Mouse (Mus musculus) cerebellum, adult 2 months (tissue): Measurements from ENCODE around the gene Tbx18.

ENCODE experiments used
- CTCF ChIP-seq: fragments of 200-500 bp; IDR thresholded peaks from 2 replicates; pipeline ENCODE4 v1.5.1; 2011; ENCODE audit warnings: low read depth, mild to moderate bottlenecking, control low read depth, low read length, moderate library complexity, borderline replicate concordance; ENCODE audit not compliant: insufficient read depth
- POLR2A ChIP-seq: fragments of 200-500 bp; IDR thresholded peaks from 2 replicates; pipeline ENCODE4 v1.6.1; 2011; ENCODE audit warnings: low read length, control low read depth, borderline replicate concordance; ENCODE audit not compliant: insufficient read depth

DNA sequence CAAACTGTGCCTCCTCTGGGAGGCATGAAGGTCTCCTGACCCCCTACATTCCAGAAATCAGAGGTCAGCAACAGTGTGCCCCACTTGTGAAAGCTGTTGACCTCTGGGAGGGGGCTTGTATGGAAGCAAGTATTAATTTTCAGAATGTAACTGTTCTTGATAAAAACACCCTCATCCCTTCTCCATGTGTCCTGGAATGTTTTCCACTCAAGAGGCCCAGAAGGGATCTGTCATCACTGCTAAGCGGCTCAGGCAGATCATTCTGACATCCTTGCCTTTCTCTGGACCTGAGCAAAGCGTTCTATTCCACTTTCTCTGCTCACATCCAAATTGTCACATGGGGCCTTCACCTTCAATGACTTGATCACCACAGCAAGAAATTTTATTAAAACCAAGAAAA, 28.8 kb downstream of the Tbx18 start:
- TF ChIP-seq CTCF (no peak), POLR2A (no peak)
